Mouse (Mus musculus): ENCODE data around the gene Rasip1. TPM values are rescaled to one million over a fixed set of nuclear protein-coding genes. Genes with fewer than 3 reads are reported as not detected.
A peak's percentile ranks its signal among the peaks of the same experiment; 100 is the strongest.

Rasip1 gene
- polyA plus RNA-seq (2016; fragmentation: Nextera tagmentation; extraction: Ambion mirVana) = 16.4 and 16.8 TPM in 2 replicates

GRCm38 (mm10) chr7:45627261-45627660, at the start of gene Rasip1:
TSS of gene Rasip1 (plus strand) at chr7:45627488.
- Histone ChIP-seq H3K36me3 (no peaks in the 10 kb centered on the region), H3K9me3 (no peaks in the 10 kb centered on the region), H3K4me3 (peak within 1 kb of the TSS; percentile 59), H3K4me2 (replicated peaks) (peak within 1 kb of the TSS; percentile 98), H3K4me1 (peaks cover 2% of the 10 kb centered on the region), H3K27ac (peak within 1 kb of the TSS; percentile 60; the same call in 1 of the 2 replicates), H3K27me3 (peaks cover 24% of the 10 kb centered on the region), H3K9ac (peak within 1 kb of the TSS; percentile 75)
- ATAC-seq (ENCODE audit: insufficient number of reproducible peaks, insufficient read depth, low FRiP score, low TSS enrichment) = no peak
- WGBS = 76% methylated on average over 9 of the region's 9 CpGs

- H3K4me3 ChIP-seq = no peak overlapping the region
- H3K36me3 ChIP-seq = peaks cover 23% of the 10 kb centered on the region
- no peak overlapping the region for H3K27ac ChIP-seq
- H3K9me3 ChIP-seq = no peaks in the 10 kb centered on the region
- no peaks in the 10 kb centered on the region for H3K27me3 ChIP-seq
- H3K4me2 ChIP-seq (replicated peaks) = no peak overlapping the region
- no peak overlapping the region for H3K9ac ChIP-seq
- no peaks in the 10 kb centered on the region for H3K4me1 ChIP-seq
- no peak for ATAC-seq (ENCODE audit: insufficient number of reproducible peaks, insufficient read depth, low FRiP score, low TSS enrichment)
- WGBS = 91% methylated on average over 6 of the region's 6 CpGs
Measured at GRCm38 (mm10) chr7:45585923-45586322, 41.4 kb upstream of the Rasip1 start.

GRCm38 (mm10) chr7:45587631-45588592, 39.4 kb upstream of the Rasip1 start:
- Histone ChIP-seq H3K27me3 (no peaks in the 10 kb centered on the region), H3K9me3 (no peaks in the 10 kb centered on the region), H3K4me2 (replicated peaks) (no peak overlapping the region), H3K4me3 (no peak overlapping the region), H3K27ac (no peak overlapping the region), H3K36me3 (peaks cover 23% of the 10 kb centered on the region), H3K9ac (no peak overlapping the region), H3K4me1 (no peaks in the 10 kb centered on the region)
- 92% methylated on average over 23 of the region's 23 CpGs for WGBS
- no peak for ATAC-seq (ENCODE audit: insufficient number of reproducible peaks, insufficient read depth, low FRiP score, low TSS enrichment)

GRCm38 (mm10) chr7:45589173-45589572, 38.1 kb upstream of the Rasip1 start:
- 3% methylated on average over 19 of the region's 19 CpGs for WGBS
- H3K27ac ChIP-seq = 0 out of 2 replicates have a peak overlapping the region, but pooled peaks have one; percentile 33
- no peak overlapping the region for H3K9ac ChIP-seq
- no peaks in the 10 kb centered on the region for H3K4me1 ChIP-seq
- no peaks in the 10 kb centered on the region for H3K9me3 ChIP-seq
- peaks cover 22% of the 10 kb centered on the region for H3K36me3 ChIP-seq
- H3K4me2 ChIP-seq (replicated peaks) = peak overlapping the region; percentile 46
- H3K27me3 ChIP-seq = no peaks in the 10 kb centered on the region
- peak; percentile 98 for ATAC-seq (ENCODE audit: insufficient number of reproducible peaks, insufficient read depth, low FRiP score, low TSS enrichment)
- H3K4me3 ChIP-seq = peak overlapping the region; percentile 27

- Histone ChIP-seq H3K9ac (no peak overlapping the region), H3K4me2 (replicated peaks) (no peak overlapping the region; the same call in 1 of the 2 replicates), H3K9me3 (no peaks in the 10 kb centered on the region), H3K27ac (no peak overlapping the region), H3K4me1 (no peaks in the 10 kb centered on the region), H3K36me3 (peaks cover 17% of the 10 kb centered on the region), H3K27me3 (no peaks in the 10 kb centered on the region), H3K4me3 (no peak overlapping the region)
- WGBS = 94% methylated on average over 5 of the region's 5 CpGs
- ATAC-seq (ENCODE audit: insufficient number of reproducible peaks, insufficient read depth, low FRiP score, low TSS enrichment) = no peak
Measured at GRCm38 (mm10) chr7:45589898-45590297, 37.4 kb upstream of the Rasip1 start.

- no peak overlapping the region for H3K27ac ChIP-seq
- H3K9me3 ChIP-seq = no peaks in the 10 kb centered on the region
- H3K27me3 ChIP-seq = no peaks in the 10 kb centered on the region
- WGBS = 61% methylated on average over 3 of the region's 3 CpGs
- no peak for ATAC-seq (ENCODE audit: insufficient number of reproducible peaks, insufficient read depth, low FRiP score, low TSS enrichment)
- no peak overlapping the region for H3K4me2 ChIP-seq (replicated peaks)
- H3K36me3 ChIP-seq = peaks cover 7% of the 10 kb centered on the region
- H3K4me1 ChIP-seq = no peaks in the 10 kb centered on the region
- no peak overlapping the region for H3K9ac ChIP-seq
- H3K4me3 ChIP-seq = no peak overlapping the region
Measured at GRCm38 (mm10) chr7:45590874-45591273, 36.4 kb upstream of the Rasip1 start.

GRCm38 (mm10) chr7:45591880-45592279, 35.4 kb upstream of the Rasip1 start:
- no peak overlapping the region for H3K4me3 ChIP-seq
- no peak overlapping the region for H3K9ac ChIP-seq
- ATAC-seq (ENCODE audit: insufficient number of reproducible peaks, insufficient read depth, low FRiP score, low TSS enrichment) = no peak
- 89% methylated on average over 7 of the region's 7 CpGs for WGBS
- 0 out of 2 replicates have a peak, but pooled peaks cover 3% of the 10 kb centered on the region for H3K36me3 ChIP-seq
- H3K27ac ChIP-seq = no peak overlapping the region
- H3K4me2 ChIP-seq (replicated peaks) = no peak overlapping the region
- no peaks in the 10 kb centered on the region for H3K4me1 ChIP-seq
- H3K27me3 ChIP-seq = no peaks in the 10 kb centered on the region
- no peaks in the 10 kb centered on the region for H3K9me3 ChIP-seq

GRCm38 (mm10) chr7:45593118-45593815, 34.0 kb upstream of the Rasip1 start:
- Histone ChIP-seq H3K4me3 (no peak overlapping the region), H3K9ac (no peak overlapping the region), H3K4me2 (replicated peaks) (no peak overlapping the region), H3K27me3 (no peaks in the 10 kb centered on the region), H3K9me3 (no peaks in the 10 kb centered on the region), H3K27ac (no peak overlapping the region), H3K4me1 (no peaks in the 10 kb centered on the region), H3K36me3 (no peaks in the 10 kb centered on the region)
- 17% methylated on average over 10 of the region's 10 CpGs for WGBS
- no peak for ATAC-seq (ENCODE audit: insufficient number of reproducible peaks, insufficient read depth, low FRiP score, low TSS enrichment)

- no peaks in the 10 kb centered on the region for H3K4me1 ChIP-seq
- no peak overlapping the region for H3K9ac ChIP-seq
- no peak for ATAC-seq (ENCODE audit: insufficient number of reproducible peaks, insufficient read depth, low FRiP score, low TSS enrichment)
- 72% methylated on average over 4 of the region's 4 CpGs for WGBS
- no peaks in the 10 kb centered on the region for H3K27me3 ChIP-seq
- no peak overlapping the region for H3K4me3 ChIP-seq
- H3K9me3 ChIP-seq = no peaks in the 10 kb centered on the region
- no peak overlapping the region for H3K4me2 ChIP-seq (replicated peaks)
- no peaks in the 10 kb centered on the region for H3K36me3 ChIP-seq
- no peak overlapping the region for H3K27ac ChIP-seq
Measured at GRCm38 (mm10) chr7:45595176-45595575, 32.1 kb upstream of the Rasip1 start.

GRCm38 (mm10) chr7:45596107-45596506, 31.2 kb upstream of the Rasip1 start:
- Histone ChIP-seq H3K27ac (no peak overlapping the region), H3K4me2 (replicated peaks) (no peak overlapping the region), H3K9ac (no peak overlapping the region), H3K36me3 (no peaks in the 10 kb centered on the region), H3K4me3 (no peak overlapping the region), H3K9me3 (no peaks in the 10 kb centered on the region), H3K4me1 (no peaks in the 10 kb centered on the region), H3K27me3 (no peaks in the 10 kb centered on the region)
- 82% methylated on average over 1 of the region's 1 CpGs for WGBS
- no peak for ATAC-seq (ENCODE audit: insufficient number of reproducible peaks, insufficient read depth, low FRiP score, low TSS enrichment)

GRCm38 (mm10) chr7:45597013-45597412, 30.3 kb upstream of the Rasip1 start:
- Histone ChIP-seq H3K4me1 (no peaks in the 10 kb centered on the region), H3K36me3 (no peaks in the 10 kb centered on the region), H3K27ac (no peak overlapping the region), H3K4me2 (replicated peaks) (no peak overlapping the region), H3K4me3 (no peak overlapping the region), H3K9me3 (no peaks in the 10 kb centered on the region), H3K27me3 (no peaks in the 10 kb centered on the region), H3K9ac (no peak overlapping the region)
- no peak for ATAC-seq (ENCODE audit: insufficient number of reproducible peaks, insufficient read depth, low FRiP score, low TSS enrichment)
- WGBS = 82% methylated on average over 5 of the region's 5 CpGs

GRCm38 (mm10) chr7:45597527-45597926, 29.8 kb upstream of the Rasip1 start:
- 93% methylated on average over 6 of the region's 6 CpGs for WGBS
- H3K4me1 ChIP-seq = no peaks in the 10 kb centered on the region
- no peaks in the 10 kb centered on the region for H3K9me3 ChIP-seq
- H3K27me3 ChIP-seq = no peaks in the 10 kb centered on the region
- no peak for ATAC-seq (ENCODE audit: insufficient number of reproducible peaks, insufficient read depth, low FRiP score, low TSS enrichment)
- no peak overlapping the region for H3K4me3 ChIP-seq
- no peak overlapping the region for H3K27ac ChIP-seq
- H3K4me2 ChIP-seq (replicated peaks) = no peak overlapping the region
- no peak overlapping the region for H3K9ac ChIP-seq
- H3K36me3 ChIP-seq = no peaks in the 10 kb centered on the region

Measured in embryonic facial prominence, embryonic 12.5 days (tissue).